Mouse (Mus musculus) heart, embryonic 10.5 days (tissue): ENCODE data around the gene Ptprk. TPM values are rescaled to one million over a fixed set of nuclear protein-coding genes. Genes with fewer than 3 reads are reported as not detected.

Experiments used
- DNase-seq: peaks from one replicate; pipeline ENCODE4 v3.0.0-alpha.2; 2017; ENCODE audit warnings: low spot score
- H3K27ac ChIP-seq: fragments of 300-500 bp; sonication (generic); 2 replicates; pipeline ENCODE4 v1.5.1; 2016; ENCODE audit warnings: mild to moderate bottlenecking
- H3K27me3 ChIP-seq: fragments of 300-500 bp; sonication (generic); 2 replicates; pipeline ENCODE4 v1.6.1; 2016; ENCODE audit warnings: mild to moderate bottlenecking; ENCODE audit not compliant: poor library complexity, insufficient read depth, severe bottlenecking
- H3K36me3 ChIP-seq: fragments of 300-500 bp; sonication (generic); 2 replicates; pipeline ENCODE4 v1.6.1; 2016; ENCODE audit warnings: mild to moderate bottlenecking, moderate library complexity
- H3K4me1 ChIP-seq: fragments of 300-500 bp; sonication (generic); 2 replicates; pipeline ENCODE4 v1.6.1; 2016; ENCODE audit warnings: mild to moderate bottlenecking
- H3K4me3 ChIP-seq: fragments of 300-500 bp; sonication (generic); 2 replicates; pipeline ENCODE4 v1.5.1; 2016; ENCODE audit warnings: mild to moderate bottlenecking, moderate library complexity
- H3K9me3 ChIP-seq: fragments of 300-500 bp; sonication (generic); 2 replicates; pipeline ENCODE4 v1.6.1; 2016; ENCODE audit warnings: mild to moderate bottlenecking, moderate library complexity
- WGBS: fragments of 180-500 bp; shearing (Covaris S2); methylation state at CpG from one replicate; pipeline ENCODE4 v1.1.7; 2016; 5-methylcytosine and 5-hydroxymethylcytosine counted together
- polyA plus RNA-seq: library from polyadenylated mRNA; unstranded; fragments of >200 nt; fragmentation: Nextera tagmentation; extraction: Ambion mirVana; gene quantifications from 2 replicates; pipeline ENCODE4 v1.2.1, GENCODE M21; 2016

The Ptprk gene
- polyA plus RNA-seq, 1 experiment from 2014 or later, result 39.0 TPM

DNA sequence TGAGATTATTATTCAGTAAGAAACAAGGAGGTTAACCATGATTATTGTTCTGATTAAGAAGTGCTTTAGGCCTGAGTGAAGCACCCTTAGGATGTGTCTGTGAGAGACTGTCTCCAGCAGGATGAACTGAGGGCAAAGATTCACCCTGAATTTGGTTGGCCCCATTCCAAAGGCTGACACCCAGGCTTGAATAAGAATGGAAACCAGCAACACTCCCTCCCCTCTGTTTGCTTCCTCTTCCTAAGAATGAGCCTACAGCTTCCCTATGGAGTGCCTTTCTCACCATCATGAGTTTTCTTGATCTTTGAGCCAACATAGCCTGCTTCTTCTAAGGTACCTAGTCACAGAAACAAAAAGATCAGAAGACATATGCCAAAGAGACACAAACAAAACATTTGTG lies 350.8 kb downstream of the Ptprk start:
- no peak overlapping the region for H3K27ac ChIP-seq
- no peak overlapping the region for H3K4me3 ChIP-seq
- no peaks in the 10 kb centered on the region for H3K36me3 ChIP-seq
- DNase-seq, result no peak
- H3K4me1 ChIP-seq, result no peaks in the 10 kb centered on the region
- no peaks in the 10 kb centered on the region for H3K9me3 ChIP-seq
- H3K27me3 ChIP-seq, result no peaks in the 10 kb centered on the region

GRCm38 (mm10) chr10:28436084-28436483 lies 361.5 kb downstream of the Ptprk start:
- H3K27me3 ChIP-seq, result no peaks in the 10 kb centered on the region
- DNase-seq, result no peak
- 87% methylated on average over 1 of the region's 1 CpGs for WGBS
- H3K4me3 ChIP-seq, result no peak overlapping the region
- H3K9me3 ChIP-seq, result no peaks in the 10 kb centered on the region
- no peak overlapping the region for H3K27ac ChIP-seq
- H3K36me3 ChIP-seq, result no peaks in the 10 kb centered on the region
- no peaks in the 10 kb centered on the region for H3K4me1 ChIP-seq

DNA sequence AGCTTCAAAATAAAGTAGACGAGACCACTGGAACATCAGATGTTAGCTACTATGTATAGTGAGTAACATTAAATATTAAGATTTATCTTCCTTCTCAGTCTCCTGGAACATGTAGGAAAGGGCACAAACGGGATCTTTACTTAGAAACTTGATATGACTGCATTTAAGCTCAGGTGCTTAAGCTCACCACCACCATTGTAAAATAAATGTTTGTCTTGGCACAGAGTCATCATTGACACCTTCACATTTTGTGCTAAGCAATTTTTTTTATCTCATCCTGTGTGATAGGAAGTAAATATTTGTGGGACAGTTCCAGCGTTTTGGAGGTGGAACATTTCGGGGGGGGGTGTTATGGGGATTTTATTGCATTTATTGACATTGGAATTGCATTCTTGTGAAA lies 375.2 kb downstream of the Ptprk start:
- H3K27me3 ChIP-seq, result no peaks in the 10 kb centered on the region
- no peak for DNase-seq
- WGBS, result 62% methylated on average over 4 of the region's 4 CpGs

DNA sequence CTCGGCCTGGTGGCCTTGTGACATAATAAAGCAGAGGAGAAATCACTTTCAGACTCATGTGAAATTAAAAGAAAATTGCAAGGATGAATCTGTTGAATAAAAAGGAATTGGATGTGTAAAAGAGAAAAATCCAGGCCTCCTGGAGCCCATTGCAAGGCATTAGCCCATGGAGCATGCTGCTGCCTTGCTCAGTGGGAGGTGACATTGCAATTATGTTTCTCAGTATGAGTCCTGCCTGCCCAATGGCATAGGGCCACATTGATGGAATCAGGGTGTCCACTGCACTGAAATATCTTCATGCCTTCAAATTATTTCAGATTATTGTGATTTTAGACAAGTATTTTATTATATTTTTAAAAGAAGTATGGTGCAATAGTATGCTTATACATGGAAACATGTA lies 376.0 kb downstream of the Ptprk start:
- H3K27ac ChIP-seq, result no peak overlapping the region
- H3K36me3 ChIP-seq, result no peaks in the 10 kb centered on the region
- H3K27me3 ChIP-seq, result no peaks in the 10 kb centered on the region
- WGBS, result 83% methylated on average over 1 of the region's 1 CpGs
- no peak for DNase-seq
- H3K9me3 ChIP-seq, result no peaks in the 10 kb centered on the region
- no peaks in the 10 kb centered on the region for H3K4me1 ChIP-seq
- no peak overlapping the region for H3K4me3 ChIP-seq

More for the DNA sequence above, 375.2 kb downstream of the Ptprk start:
- Histone ChIP-seq H3K4me1 (no peaks in the 10 kb centered on the region), H3K36me3 (no peaks in the 10 kb centered on the region), H3K27ac (no peak overlapping the region), H3K9me3 (no peaks in the 10 kb centered on the region), H3K4me3 (no peak overlapping the region)

GRCm38 (mm10) chr10:28458027-28458426 lies 383.4 kb downstream of the Ptprk start:
- H3K4me3 ChIP-seq, result no peak overlapping the region
- WGBS, result 67% methylated on average over 1 of the region's 1 CpGs
- H3K27ac ChIP-seq, result no peak overlapping the region
- H3K4me1 ChIP-seq, result no peaks in the 10 kb centered on the region
- H3K27me3 ChIP-seq, result no peaks in the 10 kb centered on the region
- no peaks in the 10 kb centered on the region for H3K9me3 ChIP-seq
- DNase-seq, result no peak
- H3K36me3 ChIP-seq, result no peaks in the 10 kb centered on the region

DNA sequence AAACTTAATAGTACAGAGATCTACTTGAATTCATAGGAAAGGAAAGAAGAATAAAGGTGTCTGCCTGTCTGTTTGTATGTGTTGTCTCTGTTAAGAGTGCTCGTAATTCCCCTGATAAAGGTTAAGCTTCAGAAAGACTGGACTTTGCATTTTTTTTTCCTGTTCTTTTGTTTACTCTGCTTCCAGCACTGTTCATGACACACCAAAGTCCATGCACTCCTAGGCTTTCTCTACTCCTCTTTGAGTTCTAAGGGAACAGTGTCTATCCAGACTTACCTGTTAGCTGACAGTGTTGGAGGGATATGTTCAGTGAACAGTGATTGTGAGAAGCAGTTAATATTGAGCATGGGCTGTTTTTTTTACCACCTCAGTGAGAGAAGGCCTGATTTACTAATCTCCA lies 385.3 kb downstream of the Ptprk start:
- H3K27ac ChIP-seq, result no peak overlapping the region
- WGBS, result 56% methylated on average over 1 of the region's 1 CpGs
- DNase-seq, result no peak
- H3K36me3 ChIP-seq, result no peaks in the 10 kb centered on the region
- no peaks in the 10 kb centered on the region for H3K4me1 ChIP-seq
- H3K27me3 ChIP-seq, result no peaks in the 10 kb centered on the region
- H3K9me3 ChIP-seq, result no peaks in the 10 kb centered on the region
- H3K4me3 ChIP-seq, result no peak overlapping the region

DNA sequence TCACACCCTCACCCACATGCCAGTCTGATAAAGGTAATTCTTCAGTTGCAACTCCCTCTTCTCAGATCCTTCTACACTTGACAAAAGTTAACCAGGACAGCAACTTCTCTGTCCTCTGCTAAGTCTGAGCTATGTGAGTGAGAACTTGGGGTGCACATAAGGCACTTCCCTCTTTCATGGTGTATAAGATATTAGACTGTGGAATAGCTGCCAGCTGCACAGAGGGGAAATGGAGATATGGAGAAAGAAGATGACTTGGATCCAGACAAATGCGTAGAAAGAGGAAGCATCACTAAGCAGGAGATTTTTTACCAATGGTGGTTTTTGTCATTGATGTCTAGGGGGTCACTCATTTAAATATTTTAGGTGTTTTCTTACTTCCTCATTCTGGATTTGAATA lies 389.1 kb downstream of the Ptprk start:
- DNase-seq, result no peak
- H3K36me3 ChIP-seq, result peaks cover 3% of the 10 kb centered on the region; the same call in 1 of the 2 replicates
- no peaks in the 10 kb centered on the region for H3K4me1 ChIP-seq
- no peaks in the 10 kb centered on the region for H3K9me3 ChIP-seq
- 93% methylated on average over 1 of the region's 1 CpGs for WGBS
- no peaks in the 10 kb centered on the region for H3K27me3 ChIP-seq
- H3K27ac ChIP-seq, result no peak overlapping the region
- H3K4me3 ChIP-seq, result no peak overlapping the region

DNA sequence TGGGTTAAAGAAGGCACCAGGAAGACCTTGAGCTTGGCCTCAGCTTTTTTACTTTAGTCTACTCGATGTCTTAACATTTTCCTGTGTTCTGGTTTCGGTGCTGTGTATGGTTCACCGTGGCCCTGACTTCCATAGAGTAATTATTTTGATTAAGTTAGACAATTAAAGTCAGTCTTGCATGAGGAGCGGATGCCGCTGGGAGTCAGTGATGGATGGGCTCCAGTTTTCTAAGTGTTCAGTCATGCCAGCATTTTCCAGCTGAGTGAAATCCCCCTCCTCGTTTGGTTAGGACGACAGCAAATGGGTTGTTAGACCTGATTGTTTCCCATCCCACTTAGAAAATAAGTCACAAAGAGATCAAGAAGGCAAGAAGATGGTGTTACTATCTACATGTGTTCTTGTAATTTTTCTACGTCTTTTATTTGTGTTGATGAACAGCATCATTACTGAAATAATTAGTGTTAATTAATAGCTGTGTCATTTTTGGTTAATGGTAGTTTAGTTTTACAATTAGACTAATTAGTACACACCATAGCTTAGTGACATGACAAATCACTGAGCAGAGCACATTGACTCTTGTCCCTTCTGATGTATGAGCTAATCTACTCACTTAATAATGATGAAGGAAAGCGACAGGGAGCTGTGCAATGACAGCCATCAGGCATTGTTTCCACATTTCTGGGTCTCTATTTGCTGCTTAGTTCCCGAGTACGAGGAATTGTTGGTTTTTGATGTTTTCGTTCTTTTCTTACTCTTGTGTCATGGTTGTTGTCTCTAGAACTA lies 390.3 kb downstream of the Ptprk start:
- Histone ChIP-seq H3K27ac (no peak overlapping the region), H3K27me3 (no peaks in the 10 kb centered on the region), H3K4me3 (no peak overlapping the region), H3K36me3 (peaks cover 3% of the 10 kb centered on the region; the same call in 1 of the 2 replicates), H3K9me3 (no peaks in the 10 kb centered on the region), H3K4me1 (no peaks in the 10 kb centered on the region)
- no peak for DNase-seq
- WGBS, result 82% methylated on average over 12 of the region's 12 CpGs

DNA sequence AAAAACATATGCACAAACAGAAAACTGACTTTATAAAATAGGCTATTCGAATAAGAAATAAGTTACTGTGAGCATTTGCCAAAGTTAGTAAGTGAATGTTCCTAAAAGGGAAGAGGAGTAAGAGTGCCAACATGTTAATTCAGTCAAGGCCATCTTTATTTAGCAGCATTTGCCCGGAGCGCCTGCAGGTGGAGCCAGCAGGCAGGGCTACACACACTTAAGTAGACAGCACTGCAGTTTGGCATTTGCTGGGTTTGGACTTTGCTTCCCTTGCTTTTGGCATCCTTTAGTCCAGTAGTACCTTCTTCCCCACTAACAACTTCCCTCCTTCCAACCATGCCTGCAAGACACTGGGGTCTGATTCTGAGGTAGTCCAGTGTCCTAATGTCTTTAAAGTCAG lies 411.0 kb downstream of the Ptprk start:
- Histone ChIP-seq H3K36me3 (no peaks in the 10 kb centered on the region), H3K27ac (no peak overlapping the region), H3K4me1 (no peaks in the 10 kb centered on the region), H3K9me3 (no peaks in the 10 kb centered on the region), H3K27me3 (no peaks in the 10 kb centered on the region), H3K4me3 (no peak overlapping the region)
- WGBS, result 14% methylated on average over 3 of the region's 3 CpGs
- no peak for DNase-seq

DNA sequence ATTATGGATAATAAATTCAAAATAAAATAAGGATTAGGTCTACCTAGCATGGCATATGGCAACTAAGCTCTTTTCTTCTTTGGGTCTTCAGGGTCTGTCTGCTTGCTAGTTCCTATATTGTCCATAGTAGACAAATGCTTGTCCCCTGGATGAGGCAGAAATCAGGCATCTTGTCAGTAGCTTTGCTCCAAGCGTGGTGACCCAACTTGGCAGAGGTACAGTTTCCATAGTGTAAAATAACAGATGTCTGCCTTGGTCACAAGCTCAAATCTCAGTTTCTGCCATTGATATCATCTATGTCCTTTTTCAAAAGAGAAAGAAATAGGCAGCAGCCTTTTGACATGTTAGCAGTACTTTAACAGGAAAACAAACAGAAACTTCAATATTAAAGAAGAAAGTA lies 416.4 kb downstream of the Ptprk start:
- no peaks in the 10 kb centered on the region for H3K27me3 ChIP-seq
- 91% methylated on average over 1 of the region's 1 CpGs for WGBS

GRCm38 (mm10) chr10:28492206-28492605 lies 417.6 kb downstream of the Ptprk start:
- whole genome bisulfite sequencing, result 31% methylated on average over 9 of the region's 9 CpGs
- H3K36me3 ChIP-seq, result 0 out of 2 replicates have a peak, but pooled peaks cover 3% of the 10 kb centered on the region
- no peaks in the 10 kb centered on the region for H3K9me3 ChIP-seq
- DNase-seq, result peak; percentile 87
- H3K27ac ChIP-seq, result no peak overlapping the region
- H3K27me3 ChIP-seq, result no peaks in the 10 kb centered on the region
- H3K4me3 ChIP-seq, result no peak overlapping the region
- H3K4me1 ChIP-seq, result peaks cover 6% of the 10 kb centered on the region

More for the DNA sequence above, 416.4 kb downstream of the Ptprk start:
- Histone ChIP-seq H3K27ac (no peak overlapping the region), H3K4me1 (peaks cover 6% of the 10 kb centered on the region), H3K36me3 (0 out of 2 replicates have a peak, but pooled peaks cover 3% of the 10 kb centered on the region), H3K9me3 (no peaks in the 10 kb centered on the region), H3K4me3 (no peak overlapping the region)
- no peak for DNase-seq

DNA sequence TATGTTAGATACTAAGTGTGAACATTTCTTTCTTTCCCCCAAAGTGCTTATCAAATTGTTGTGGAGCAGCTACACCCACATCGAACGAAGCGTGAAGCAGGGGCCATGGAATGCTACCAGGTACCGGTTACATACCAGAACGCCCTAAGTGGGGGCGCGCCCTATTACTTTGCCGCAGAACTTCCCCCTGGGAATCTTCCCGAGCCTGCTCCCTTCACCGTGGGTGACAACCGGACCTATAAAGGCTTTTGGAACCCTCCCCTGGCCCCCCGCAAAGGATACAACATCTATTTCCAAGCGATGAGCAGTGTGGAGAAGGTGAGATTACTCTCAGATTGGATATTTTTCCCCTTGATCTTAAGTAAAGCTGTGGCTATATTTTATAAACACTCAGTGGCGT lies 418.2 kb downstream of the Ptprk start:
- Histone ChIP-seq H3K36me3 (0 out of 2 replicates have a peak, but pooled peaks cover 3% of the 10 kb centered on the region), H3K27me3 (no peaks in the 10 kb centered on the region), H3K9me3 (no peaks in the 10 kb centered on the region), H3K4me3 (peak overlapping the region; percentile 32; the same call in 1 of the 2 replicates), H3K4me1 (peaks cover 6% of the 10 kb centered on the region), H3K27ac (peak overlapping the region; percentile 80)
- WGBS, result 38% methylated on average over 14 of the region's 14 CpGs
- DNase-seq, result no peak

DNA sequence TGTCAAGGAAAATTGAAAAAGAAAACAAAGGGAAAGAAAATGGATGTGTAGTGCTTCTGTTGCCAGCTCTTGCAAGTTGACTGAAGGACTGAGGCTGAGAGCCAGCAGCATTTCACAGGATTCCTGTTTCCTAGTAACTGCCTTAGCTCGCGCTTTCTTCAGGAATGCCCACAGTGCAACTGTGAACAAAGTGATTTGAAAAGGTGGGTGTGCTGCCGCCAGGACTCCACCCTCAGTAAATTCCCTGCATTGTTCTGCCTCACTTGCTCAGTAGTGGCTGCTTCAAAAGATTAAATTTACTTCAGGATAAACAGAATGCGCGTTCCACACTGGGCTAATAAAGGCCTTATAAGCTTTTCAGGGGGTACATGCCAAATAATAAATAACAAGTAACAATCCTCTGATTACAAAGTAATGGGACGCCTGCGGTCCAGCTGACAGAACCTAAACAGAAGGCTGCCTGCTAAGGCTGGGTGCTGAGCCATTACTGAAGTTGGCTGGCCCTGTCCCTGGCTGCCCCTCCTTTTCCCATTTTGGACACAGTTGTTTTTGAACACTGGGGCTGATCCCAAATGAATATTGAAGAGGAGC lies 418.7 kb downstream of the Ptprk start:
- H3K27me3 ChIP-seq, result no peaks in the 10 kb centered on the region
- 37% methylated on average over 7 of the region's 7 CpGs for WGBS
- H3K4me1 ChIP-seq, result peaks cover 6% of the 10 kb centered on the region
- no peak for DNase-seq
- 0 out of 2 replicates have a peak, but pooled peaks cover 3% of the 10 kb centered on the region for H3K36me3 ChIP-seq
- H3K27ac ChIP-seq, result peak overlapping the region; percentile 80
- H3K4me3 ChIP-seq, result no peak overlapping the region
- no peaks in the 10 kb centered on the region for H3K9me3 ChIP-seq
